8 mouse cellular contexts compared by ENCODE assay signal in genomic region chr9:85327242-85328211, GRCm38 (mm10). TPM values are rescaled to one million over a fixed set of nuclear protein-coding genes. Genes with fewer than 3 reads are reported as not detected.
DNase-seq lines count a peak whose midpoint lies in the region; ATAC-seq lines count a peak whose summit lies in the region.

TSS of gene Tent5a (minus strand) at chr9:85327348.

- peak; percentile 94 for ATAC-seq in hindbrain, embryonic 11.5 days (ENCODE audit: low FRiP score)

- H3K36me3 ChIP-seq in hindbrain, embryonic 11.5 days (ENCODE audit: control insufficient read depth, insufficient read depth, low read length): no peaks in the 10 kb centered on the region

- H3K27ac ChIP-seq in hindbrain, embryonic 11.5 days (ENCODE audit: low read depth, low read length): no peak within 1 kb of the TSS

- H3K4me2 ChIP-seq in hindbrain, embryonic 11.5 days (replicated peaks; ENCODE audit: low read depth, low read length): peak within 1 kb of the TSS; percentile 87

- H3K4me3 ChIP-seq in hindbrain, embryonic 11.5 days (ENCODE audit: low read depth, low read length): peak within 1 kb of the TSS; percentile 66

- peak; percentile 73 for DNase-seq in MEL-GATA-1-ER (ENCODE audit: extremely low read depth, low read depth)
- DNase-seq in cerebellum, postnatal 10 days: peak; percentile 69 to 82
- DNase-seq in frontal cortex, postnatal 10 days (ENCODE audit: low spot score in 2 of 2): peak; percentile 51 to 59
- DNase-seq in hindbrain, embryonic 11.5 days (ENCODE audit: low spot score): peak; percentile 84
- DNase-seq in layer of hippocampus, postnatal 14 days (ENCODE audit: low spot score in 2 of 2): peak; percentile 47 to 52
- peak; percentile 90 for DNase-seq in lung, postnatal 10 days
- peak; percentile 49 for DNase-seq in ovary, postnatal 10 days (ENCODE audit: low spot score)
- DNase-seq in thymus, postnatal 10 days (ENCODE audit: low spot score in 2 of 2): peak; percentile 26 to 53

- peaks cover 4% of the 10 kb centered on the region; the same call in 1 of the 2 replicates for H3K4me1 ChIP-seq in hindbrain, embryonic 11.5 days (replicated peaks; ENCODE audit: control insufficient read depth, insufficient read depth, low read length)

- peak within 1 kb of the TSS; percentile 54 for H3K9ac ChIP-seq in hindbrain, embryonic 11.5 days (ENCODE audit: low read depth, low read length)

- under 1% methylated on average over 71 of the region's 72 CpGs for WGBS in hindbrain, embryonic 11.5 days

- H3K9me3 ChIP-seq in hindbrain, embryonic 11.5 days (ENCODE audit: control insufficient read depth, low read length): no peaks in the 10 kb centered on the region

- no peaks in the 10 kb centered on the region; the same call in 1 of the 2 replicates for H3K27me3 ChIP-seq in hindbrain, embryonic 11.5 days (ENCODE audit: control insufficient read depth, insufficient read depth, low read length)

RNA-seq across cellular contexts. Expression of gene Tent5a, which starts in this region (rescaled TPM):
- polyA plus RNA-seq in hindbrain, embryonic 11.5 days (2014; fragmentation: Nextera tagmentation; extraction: Ambion mirVana): 4.9 and 5.2 TPM in 2 replicates
- total RNA-seq in layer of hippocampus, postnatal 14 days (2021): 1 to 10 TPM; 2.6 to 3.6 TPM

Comparison
In these comparisons a context has a peak if more than half of its experiments do, and no peak if none do; other contexts are left out.
1. DNase-seq: peak in every context shown above with its lines; median percentile 90 in lung, postnatal 10 days; 84 in hindbrain, embryonic 11.5 days; 76 in cerebellum, postnatal 10 days; 73 in MEL-GATA-1-ER; 55 in frontal cortex, postnatal 10 days; 50 in layer of hippocampus, postnatal 14 days; 49 in ovary, postnatal 10 days; 40 in thymus, postnatal 10 days.